In the genomic region with DNA sequence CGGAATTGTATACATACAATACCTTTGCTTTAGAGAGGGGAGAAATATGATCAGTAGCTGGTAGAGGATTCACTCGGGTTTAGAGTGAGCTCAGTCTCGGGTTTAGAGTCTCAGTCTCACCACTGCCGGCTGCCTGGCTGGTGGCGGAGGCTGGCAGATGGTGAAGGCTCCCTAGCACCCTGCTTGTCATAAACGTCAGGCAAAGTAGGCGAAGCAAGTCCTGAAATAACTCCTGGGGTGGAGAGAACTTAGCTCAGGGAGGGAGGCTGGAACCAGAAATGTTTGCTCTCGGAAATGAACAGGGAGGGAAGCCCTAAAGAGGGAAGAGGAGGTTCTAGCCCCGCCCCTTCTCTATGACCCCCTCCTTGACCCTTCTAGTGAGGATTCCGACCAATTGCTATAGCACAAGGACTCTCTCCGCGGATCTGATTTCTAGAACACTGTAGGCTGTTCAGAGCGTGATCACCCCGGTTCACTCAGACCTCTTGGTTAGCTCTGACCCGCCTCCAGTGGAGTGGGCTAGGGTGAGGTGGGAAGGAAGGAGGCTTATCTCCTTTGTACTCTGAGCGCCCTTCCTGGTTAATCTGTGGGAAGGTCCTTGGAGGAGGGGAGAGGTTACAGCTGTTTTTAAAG, we compare ENCODE assay signal across 8 mouse cellular contexts. TPM values are rescaled to one million over a fixed set of nuclear protein-coding genes. Genes with fewer than 3 reads are reported as not detected.
DNase-seq lines count a peak whose midpoint lies in the region; ATAC-seq lines count a peak whose summit lies in the region.

No protein-coding gene starts in this region.

- no peaks in the 10 kb centered on the region for H3K36me3 ChIP-seq in embryonic facial prominence, embryonic 13.5 days
- no peaks in the 10 kb centered on the region for H3K36me3 ChIP-seq in liver, embryonic 11.5 days (ENCODE audit: control insufficient read depth, insufficient read depth, low read length)

- H3K27me3 ChIP-seq in embryonic facial prominence, embryonic 13.5 days, result no peaks in the 10 kb centered on the region
- no peaks in the 10 kb centered on the region for H3K27me3 ChIP-seq in liver, embryonic 11.5 days (replicated peaks; ENCODE audit: control insufficient read depth, insufficient read depth, low read length)

- no peak for ATAC-seq in embryonic facial prominence, embryonic 13.5 days (ENCODE audit: insufficient number of reproducible peaks, insufficient read depth, low FRiP score, low TSS enrichment, low read depth)
- ATAC-seq in liver, embryonic 11.5 days (replicated peaks; ENCODE audit: low FRiP score), result no peak; the same call in 1 of the 2 replicates

- H3K9me3 ChIP-seq in embryonic facial prominence, embryonic 13.5 days, result no peaks in the 10 kb centered on the region
- no peaks in the 10 kb centered on the region for H3K9me3 ChIP-seq in liver, embryonic 11.5 days (ENCODE audit: control insufficient read depth, low read length)

- no peak overlapping the region for H3K4me3 ChIP-seq in embryonic facial prominence, embryonic 13.5 days
- H3K4me3 ChIP-seq in liver, embryonic 11.5 days (ENCODE audit: low read depth, low read length), result peak overlapping the region; percentile 10; the same call in 1 of the 2 replicates

- no peak overlapping the region for H3K4me2 ChIP-seq in embryonic facial prominence, embryonic 13.5 days
- peak overlapping the region; percentile 51 for H3K4me2 ChIP-seq in liver, embryonic 11.5 days

- H3K27ac ChIP-seq in embryonic facial prominence, embryonic 13.5 days, result peak overlapping the region; percentile 24; the same call in 1 of the 2 replicates
- H3K27ac ChIP-seq in liver, embryonic 11.5 days (ENCODE audit: low read depth, low read length), result 0 out of 2 replicates have a peak overlapping the region, but pooled peaks have one; percentile 28

- intact Hi-C loops in heart, postnatal 25 days (cut with DNase I), result loop anchor here (10.0 kb wide), 1 partner anchor 372 kb away; a partner anchor contains a TSS

- WGBS in embryonic facial prominence, embryonic 13.5 days, result 27% methylated on average over 16 of the region's 16 CpGs
- WGBS in liver, embryonic 11.5 days, result 20% methylated on average over 16 of the region's 16 CpGs

- 0 out of 2 replicates have a peak overlapping the region, but pooled peaks have one; percentile 16 for H3K9ac ChIP-seq in embryonic facial prominence, embryonic 13.5 days
- no peak overlapping the region for H3K9ac ChIP-seq in liver, embryonic 11.5 days (ENCODE audit: low read depth, low read length)

- H3K4me1 ChIP-seq in embryonic facial prominence, embryonic 13.5 days, result peaks cover 15% of the 10 kb centered on the region; the same call in 1 of the 2 replicates
- peaks cover 40% of the 10 kb centered on the region for H3K4me1 ChIP-seq in liver, embryonic 11.5 days (replicated peaks; ENCODE audit: control insufficient read depth, insufficient read depth, low read length)

- DNase-seq in layer of hippocampus, adult 18-20 months (ENCODE audit: low spot score in 2 of 2), result peak; percentile 59 to 79
- DNase-seq in layer of hippocampus, postnatal 10 days (ENCODE audit: low spot score in 2 of 2), result no peak
- DNase-seq in heart, postnatal 25 days (ENCODE audit: low spot score), result peak; percentile 35
- no peak for DNase-seq in liver, embryonic 11.5 days (ENCODE audit: low spot score)
- peak; percentile 77 for DNase-seq in right cerebral cortex, postnatal 25 days
- no peak for DNase-seq in cerebellum, postnatal 25 days
- no peak for DNase-seq in cerebellum, adult 9-11 months

RNA-seq across cellular contexts. Expression of a gene that starts 7.8 kb away (rescaled TPM):
- total RNA-seq in layer of hippocampus, adult 18-20 months (2021), result 10 to 100 TPM; 16.8 to 32.1 TPM
- total RNA-seq in layer of hippocampus, postnatal 10 days (2021), result 10 to 100 TPM; 12.1 to 13.3 TPM
- polyA plus RNA-seq in embryonic facial prominence, embryonic 13.5 days (2015; fragmentation: Nextera tagmentation; extraction: Ambion mirVana), result 3.3 and 3.4 TPM in 2 replicates
- 10 to 100 TPM; 21.6 to 31.0 TPM for total RNA-seq in heart, postnatal 25 days (2021)
- 3.6 and 3.9 TPM in 2 replicates for polyA plus RNA-seq in liver, embryonic 11.5 days (2014; fragmentation: Nextera tagmentation; extraction: Ambion mirVana)

RNA-seq across cellular contexts. Expression of a gene that starts 46.1 kb away (rescaled TPM):
- total RNA-seq in layer of hippocampus, adult 18-20 months (2021), result 10 to 100 TPM; 12.0 to 15.0 TPM
- 1 to 10 TPM; 4.2 to 7.7 TPM for total RNA-seq in layer of hippocampus, postnatal 10 days (2021)
- polyA plus RNA-seq in embryonic facial prominence, embryonic 13.5 days (2015; fragmentation: Nextera tagmentation; extraction: Ambion mirVana), result 55.5 and 63.7 TPM in 2 replicates
- total RNA-seq in heart, postnatal 25 days (2021), result 10 to 100 TPM; 39.1 to 39.3 TPM
- 13.8 and 15.3 TPM in 2 replicates for polyA plus RNA-seq in liver, embryonic 11.5 days (2014; fragmentation: Nextera tagmentation; extraction: Ambion mirVana)

RNA-seq across cellular contexts. Expression of a gene that starts 59.6 kb away (rescaled TPM):
- total RNA-seq in layer of hippocampus, adult 18-20 months (2021), result 10 to 100 TPM; 35.2 to 35.9 TPM
- 10 to 100 TPM; 31.3 to 32.3 TPM for total RNA-seq in layer of hippocampus, postnatal 10 days (2021)
- polyA plus RNA-seq in embryonic facial prominence, embryonic 13.5 days (2015; fragmentation: Nextera tagmentation; extraction: Ambion mirVana), result 45.0 and 49.0 TPM in 2 replicates
- total RNA-seq in heart, postnatal 25 days (2021), result 10 to 100 TPM; 14.2 to 16.4 TPM
- polyA plus RNA-seq in liver, embryonic 11.5 days (2014; fragmentation: Nextera tagmentation; extraction: Ambion mirVana), result 37.6 and 38.8 TPM in 2 replicates

Comparison
In these comparisons a context has a peak if more than half of its experiments do, and no peak if none do; other contexts are left out.
1. DNase-seq: peak in layer of hippocampus, adult 18-20 months (2 of 2), heart, postnatal 25 days (single experiment) and right cerebral cortex, postnatal 25 days (single experiment); none in layer of hippocampus, postnatal 10 days (0 of 2), liver, embryonic 11.5 days (single experiment), cerebellum, postnatal 25 days (0 of 2) and cerebellum, adult 9-11 months (single experiment).